ENCODE assay signal across 20 mouse cellular contexts in the genomic region with DNA sequence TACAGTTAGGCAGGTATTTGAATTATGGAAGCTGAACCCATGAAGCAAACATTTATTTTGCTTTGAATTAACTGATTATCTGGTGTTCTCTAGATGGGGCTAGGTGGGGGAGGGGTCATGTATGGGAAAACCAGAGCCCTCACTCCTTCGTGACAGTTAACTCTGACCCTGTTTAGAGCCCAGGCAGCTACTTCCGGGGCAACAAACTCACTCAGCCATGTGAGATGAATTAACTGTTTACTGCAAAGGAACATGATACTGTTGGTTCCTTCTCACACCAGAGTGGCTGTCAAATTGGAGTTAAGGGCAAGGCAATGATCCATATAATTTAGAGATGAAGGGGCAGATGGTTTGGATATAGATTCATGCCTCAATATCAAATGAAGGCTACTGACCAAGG.
DNase-seq lines count a peak whose midpoint lies in the region; ATAC-seq lines count a peak whose summit lies in the region.
"Had no signal": no experiment of that assay in that cellular context is flagged by ENCODE, and none has a peak within 500 bp of the region (broad histone marks: within the 10 kb centered on the region; RNA-seq: fewer than 3 reads in every experiment).

No protein-coding gene starts in this region.

- H3K9me3 ChIP-seq in hindbrain, embryonic 10.5 days: no peaks in the 10 kb centered on the region
- no peaks in the 10 kb centered on the region for H3K9me3 ChIP-seq in hindbrain, embryonic 14.5 days (ENCODE audit: control insufficient read depth, low read length)
- no peaks in the 10 kb centered on the region for H3K9me3 ChIP-seq in kidney, embryonic 16.5 days (ENCODE audit: low read length)
- no peaks in the 10 kb centered on the region for H3K9me3 ChIP-seq in embryonic facial prominence, embryonic 10.5 days
- H3K9me3 ChIP-seq: embryonic facial prominence, embryonic 15.5 days; forebrain, embryonic 10.5 days; heart, embryonic 15.5 days had no signal

- no peak overlapping the region for H3K4me2 ChIP-seq in hindbrain, embryonic 14.5 days (replicated peaks)
- no peak overlapping the region for H3K4me2 ChIP-seq in kidney, embryonic 16.5 days (replicated peaks; ENCODE audit: low read depth, low read length)
- H3K4me2 ChIP-seq: embryonic facial prominence, embryonic 15.5 days; heart, embryonic 15.5 days had no signal

- H3K4me1 ChIP-seq in hindbrain, embryonic 10.5 days (replicated peaks): peaks cover 57% of the 10 kb centered on the region
- no peaks in the 10 kb centered on the region for H3K4me1 ChIP-seq in hindbrain, embryonic 14.5 days (replicated peaks; ENCODE audit: control insufficient read depth, insufficient read depth, low read length)
- peaks cover 23% of the 10 kb centered on the region for H3K4me1 ChIP-seq in kidney, embryonic 16.5 days (ENCODE audit: insufficient read depth, low read length)
- peaks cover 46% of the 10 kb centered on the region for H3K4me1 ChIP-seq in embryonic facial prominence, embryonic 10.5 days
- H3K4me1 ChIP-seq: heart, embryonic 15.5 days had no signal

- no peak overlapping the region for H3K9ac ChIP-seq in hindbrain, embryonic 14.5 days
- H3K9ac ChIP-seq in kidney, embryonic 16.5 days (replicated peaks; ENCODE audit: low read length): no peak overlapping the region
- H3K9ac ChIP-seq: embryonic facial prominence, embryonic 15.5 days; heart, embryonic 15.5 days had no signal

- ATAC-seq in hindbrain, embryonic 14.5 days (ENCODE audit: low FRiP score): no peak
- peak; percentile 60; the same call in 1 of the 2 replicates for ATAC-seq in kidney, embryonic 16.5 days (ENCODE audit: low FRiP score, low TSS enrichment)
- ATAC-seq: forebrain, embryonic 14.5 days; hindbrain, embryonic 16.5 days; inflammation-experienced regulatory T-cells, adult 6 months had no signal

- no peak overlapping the region for H3K4me3 ChIP-seq in hindbrain, embryonic 10.5 days
- H3K4me3 ChIP-seq in hindbrain, embryonic 14.5 days (replicated peaks; ENCODE audit: low read length): no peak overlapping the region
- H3K4me3 ChIP-seq in kidney, embryonic 16.5 days (ENCODE audit: low read length): no peak overlapping the region
- H3K4me3 ChIP-seq in embryonic facial prominence, embryonic 10.5 days: no peak overlapping the region
- H3K4me3 ChIP-seq: embryonic facial prominence, embryonic 15.5 days; erythroblast, embryonic 14.5 days; forebrain, embryonic 10.5 days; gastrocnemius, adult 2 months; heart, embryonic 15.5 days had no signal

- H3K36me3 ChIP-seq in hindbrain, embryonic 10.5 days: no peaks in the 10 kb centered on the region
- H3K36me3 ChIP-seq in hindbrain, embryonic 14.5 days (replicated peaks; ENCODE audit: control insufficient read depth, insufficient read depth): no peaks in the 10 kb centered on the region
- H3K36me3 ChIP-seq in kidney, embryonic 16.5 days (ENCODE audit: insufficient read depth, low read length): no peaks in the 10 kb centered on the region
- H3K36me3 ChIP-seq in embryonic facial prominence, embryonic 10.5 days (replicated peaks): no peaks in the 10 kb centered on the region
- H3K36me3 ChIP-seq: embryonic facial prominence, embryonic 15.5 days; forebrain, embryonic 10.5 days; heart, embryonic 15.5 days had no signal

- WGBS in hindbrain, embryonic 10.5 days: 7% methylated on average over 2 of the region's 2 CpGs
- 9% methylated on average over 2 of the region's 2 CpGs for WGBS in hindbrain, embryonic 14.5 days
- 4% methylated on average over 2 of the region's 2 CpGs for WGBS in kidney, embryonic 16.5 days
- WGBS in embryonic facial prominence, embryonic 10.5 days: 9% methylated on average over 2 of the region's 2 CpGs

- no peak for DNase-seq in hindbrain, embryonic 10.5 days (ENCODE audit: low spot score)
- no peak for DNase-seq in hindbrain, embryonic 14.5 days (ENCODE audit: low spot score)
- DNase-seq in kidney, adult 18-20 months: no peak
- peak; percentile 33 for DNase-seq in embryonic facial prominence, embryonic 10.5 days (ENCODE audit: low spot score)
- DNase-seq in adrenal gland, adult (ENCODE audit: inconsistent age in 2 of 2, low spot score in 1 of 2): no peak
- DNase-seq: adrenal gland, postnatal 10 days; cerebellum, adult 11 months; cerebellum, adult 8-10 months; cerebellum, postnatal 14 days; gastrocnemius, adult 2 months; gastrocnemius, postnatal 25 days; heart, postnatal 14 days had no signal

- H3K27ac ChIP-seq in hindbrain, embryonic 10.5 days: peak overlapping the region; percentile 81; the same call in 1 of the 2 replicates
- no peak overlapping the region for H3K27ac ChIP-seq in hindbrain, embryonic 14.5 days
- peak overlapping the region; percentile 56; the same call in 1 of the 2 replicates for H3K27ac ChIP-seq in kidney, embryonic 16.5 days (ENCODE audit: low read length)
- peak overlapping the region; percentile 30; the same call in 1 of the 2 replicates for H3K27ac ChIP-seq in embryonic facial prominence, embryonic 10.5 days (replicated peaks)
- H3K27ac ChIP-seq: embryonic facial prominence, embryonic 15.5 days; gastrocnemius, adult 2 months; heart, embryonic 15.5 days had no signal

- peaks cover 32% of the 10 kb centered on the region for H3K27me3 ChIP-seq in hindbrain, embryonic 10.5 days (ENCODE audit: insufficient read depth, poor library complexity, severe bottlenecking)
- no peaks in the 10 kb centered on the region for H3K27me3 ChIP-seq in hindbrain, embryonic 14.5 days (ENCODE audit: control insufficient read depth, insufficient read depth, low read length)
- no peaks in the 10 kb centered on the region for H3K27me3 ChIP-seq in kidney, embryonic 16.5 days (ENCODE audit: insufficient read depth, low read length)
- H3K27me3 ChIP-seq in embryonic facial prominence, embryonic 10.5 days (replicated peaks; ENCODE audit: low read depth, poor library complexity, severe bottlenecking): peaks cover 34% of the 10 kb centered on the region
- H3K27me3 ChIP-seq: embryonic facial prominence, embryonic 15.5 days; heart, embryonic 15.5 days had no signal
